Mouse (Mus musculus) lung, embryonic 14.5 days (tissue): Measurements from ENCODE around the gene Htr2a. TPM values are rescaled to one million over a fixed set of nuclear protein-coding genes. Genes with fewer than 3 reads are reported as not detected.
A peak's percentile ranks its signal among the peaks of the same experiment; 100 is the strongest.

Experiments
- ATAC-seq: fragments of 200-750 bp; cut with Nextera tagmentation; 2 replicates; pipeline ENCODE4 v1.8.0; 2017; ENCODE audit warnings: mild to moderate bottlenecking, moderate TSS enrichment, moderate library complexity; ENCODE audit not compliant: insufficient read depth
- DNase-seq: peaks from one replicate; pipeline ENCODE4 v3.0.0-alpha.2; 2015
- H3K27ac ChIP-seq: fragments of 300-500 bp; sonication (generic); 2 replicates; pipeline ENCODE4 v1.5.1; 2014; ENCODE audit warnings: low read depth, mild to moderate bottlenecking, moderate library complexity
- H3K27me3 ChIP-seq: fragments of 300-500 bp; sonication (generic); 2 replicates; pipeline ENCODE4 v1.6.1; 2014; ENCODE audit warnings: low read length, control low read depth; ENCODE audit not compliant: insufficient read depth
- H3K36me3 ChIP-seq: fragments of 300-500 bp; sonication (generic); 2 replicates; pipeline ENCODE4 v1.6.1; 2014; ENCODE audit warnings: control low read depth; ENCODE audit not compliant: insufficient read depth
- H3K4me1 ChIP-seq: fragments of 300-500 bp; sonication (generic); 2 replicates; pipeline ENCODE4 v1.6.1; 2014; ENCODE audit warnings: antibody characterized with exemption, control low read depth; ENCODE audit not compliant: insufficient read depth
- H3K4me2 ChIP-seq: fragments of 300-500 bp; sonication (generic); 2 replicates; pipeline ENCODE4 v1.6.1; 2014; ENCODE audit warnings: mild to moderate bottlenecking
- H3K4me3 ChIP-seq: fragments of 300-500 bp; sonication (generic); 2 replicates; pipeline ENCODE4 v1.5.1; 2014; ENCODE audit warnings: low read depth, low read length
- H3K9ac ChIP-seq: fragments of 300-500 bp; sonication (generic); 2 replicates; pipeline ENCODE4 v1.6.1; 2014
- H3K9me3 ChIP-seq: fragments of 300-500 bp; sonication (generic); 2 replicates; pipeline ENCODE4 v1.6.1; 2016; ENCODE audit warnings: low read depth, low read length, control low read depth
- CTCF ChIP-seq: IDR thresholded peaks from 2 replicates; pipeline ENCODE4 v1.5.1; 2016; ENCODE audit warnings: antibody characterized with exemption, low read depth
- WGBS: fragments of 180-500 bp; shearing (Covaris S2); extraction: QIAGEN DNeasy Blood & Tissue Kit; methylation state at CpG from one replicate; pipeline ENCODE4 v1.1.7; 2014; 5-methylcytosine and 5-hydroxymethylcytosine counted together
- polyA plus RNA-seq: library from polyadenylated mRNA; unstranded; fragments of >200 nt; fragmentation: Nextera tagmentation; extraction: Ambion mirVana; gene quantifications from 2 replicates; pipeline ENCODE4 v1.2.1, GENCODE M21; 2014

Htr2a gene
- polyA plus RNA-seq, 1 experiment from 2014 or later: 0.74 TPM

GRCm38 (mm10) chr14:74697432-74697831, 56.8 kb downstream of the Htr2a start:
- ATAC-seq: no peak

GRCm38 (mm10) chr14:74699241-74699640, 58.6 kb downstream of the Htr2a start:
- WGBS: 69% methylated on average over 3 of the region's 3 CpGs
- H3K4me3 ChIP-seq: no peak overlapping the region
- H3K36me3 ChIP-seq: no peaks in the 10 kb centered on the region
- H3K27me3 ChIP-seq: no peaks in the 10 kb centered on the region
- no peak for ATAC-seq
- H3K9me3 ChIP-seq: no peaks in the 10 kb centered on the region
- no peak overlapping the region for H3K4me2 ChIP-seq
- no peak for DNase-seq
- H3K27ac ChIP-seq: no peak overlapping the region
- no peak overlapping the region for H3K9ac ChIP-seq
- H3K4me1 ChIP-seq: no peaks in the 10 kb centered on the region; the same call in 1 of the 2 replicates
- TF ChIP-seq CTCF: no peak

More at GRCm38 (mm10) chr14:74697432-74697831, 56.8 kb downstream of the Htr2a start:
- H3K27ac ChIP-seq: no peak overlapping the region
- no peaks in the 10 kb centered on the region for H3K9me3 ChIP-seq
- H3K9ac ChIP-seq: no peak overlapping the region
- no peak for TF ChIP-seq CTCF
- no peaks in the 10 kb centered on the region for H3K36me3 ChIP-seq
- no peaks in the 10 kb centered on the region for H3K27me3 ChIP-seq
- no peaks in the 10 kb centered on the region for H3K4me1 ChIP-seq
- no peak overlapping the region for H3K4me3 ChIP-seq
- no peak overlapping the region for H3K4me2 ChIP-seq
- no peak for DNase-seq

GRCm38 (mm10) chr14:74703930-74704329, 63.3 kb downstream of the Htr2a start:
- no peaks in the 10 kb centered on the region for H3K36me3 ChIP-seq
- no peak overlapping the region for H3K9ac ChIP-seq
- no peak overlapping the region for H3K4me2 ChIP-seq
- H3K4me1 ChIP-seq: no peaks in the 10 kb centered on the region; the same call in 1 of the 2 replicates
- no peaks in the 10 kb centered on the region for H3K27me3 ChIP-seq
- ATAC-seq: no peak
- TF ChIP-seq CTCF: no peak
- WGBS: 39% methylated on average over 6 of the region's 6 CpGs
- H3K9me3 ChIP-seq: no peaks in the 10 kb centered on the region
- no peak overlapping the region for H3K27ac ChIP-seq
- peak; percentile 20 for DNase-seq
- no peak overlapping the region for H3K4me3 ChIP-seq

GRCm38 (mm10) chr14:74709054-74709453, 68.4 kb downstream of the Htr2a start:
- no peaks in the 10 kb centered on the region for H3K27me3 ChIP-seq
- no peaks in the 10 kb centered on the region for H3K36me3 ChIP-seq
- DNase-seq: peak; percentile 84
- TF ChIP-seq CTCF: peak; percentile 59
- no peak overlapping the region for H3K4me2 ChIP-seq
- no peak overlapping the region for H3K27ac ChIP-seq
- no peaks in the 10 kb centered on the region for H3K4me1 ChIP-seq
- H3K9ac ChIP-seq: no peak overlapping the region
- H3K4me3 ChIP-seq: no peak overlapping the region
- 14% methylated on average over 3 of the region's 3 CpGs for WGBS
- no peak for ATAC-seq
- H3K9me3 ChIP-seq: no peaks in the 10 kb centered on the region

- no peaks in the 10 kb centered on the region for H3K36me3 ChIP-seq
- H3K27me3 ChIP-seq: no peaks in the 10 kb centered on the region
- no peak overlapping the region for H3K9ac ChIP-seq
- H3K27ac ChIP-seq: no peak overlapping the region
- no peak for ATAC-seq
- no peak for DNase-seq
- no peak overlapping the region for H3K4me2 ChIP-seq
- no peak overlapping the region for H3K4me3 ChIP-seq
- no peaks in the 10 kb centered on the region for H3K4me1 ChIP-seq
- WGBS: 71% methylated on average over 3 of the region's 3 CpGs
- H3K9me3 ChIP-seq: no peaks in the 10 kb centered on the region
- no peak for TF ChIP-seq CTCF
Observed at GRCm38 (mm10) chr14:74723541-74723940, 82.9 kb downstream of the Htr2a start.

GRCm38 (mm10) chr14:74731221-74732078, 90.8 kb downstream of the Htr2a start:
- Histone ChIP-seq H3K27ac (peak overlapping the region; percentile 58; the same call in 1 of the 2 replicates), H3K4me2 (peak overlapping the region; percentile 75), H3K9ac (peak overlapping the region; percentile 34; the same call in 1 of the 2 replicates), H3K27me3 (no peaks in the 10 kb centered on the region), H3K36me3 (peaks cover 7% of the 10 kb centered on the region; the same call in 1 of the 2 replicates), H3K4me1 (0 out of 2 replicates have a peak, but pooled peaks cover 12% of the 10 kb centered on the region), H3K4me3 (peak overlapping the region; percentile 78), H3K9me3 (no peaks in the 10 kb centered on the region)
- 21% methylated on average over 9 of the region's 9 CpGs for WGBS
- ATAC-seq: no peak
- peak; percentile 53 for DNase-seq
- TF ChIP-seq CTCF: no peak

GRCm38 (mm10) chr14:74732079-74732783, 91.6 kb downstream of the Htr2a start, which contains the start of gene Esd:
Esd (plus strand) TSS chr14:74732297.
- Histone ChIP-seq H3K4me3 (peak within 1 kb of the TSS; percentile 78), H3K27me3 (no peaks in the 10 kb centered on the region), H3K36me3 (peaks cover 14% of the 10 kb centered on the region; the same call in 1 of the 2 replicates), H3K9me3 (no peaks in the 10 kb centered on the region), H3K27ac (peak within 1 kb of the TSS; percentile 92), H3K4me1 (0 out of 2 replicates have a peak, but pooled peaks cover 12% of the 10 kb centered on the region), H3K9ac (peak within 1 kb of the TSS; percentile 85), H3K4me2 (peak within 1 kb of the TSS; percentile 75)
- ATAC-seq (peak; percentile 98), DNase-seq (peak; percentile 98)
- WGBS: under 1% methylated on average over 52 of the region's 53 CpGs
- peak; percentile 18; the same call in 1 of the 2 replicates for TF ChIP-seq CTCF
